Mouse (Mus musculus): Measurements from ENCODE around the gene Nostrin. TPM values are rescaled to one million over a fixed set of nuclear protein-coding genes. Genes with fewer than 3 reads are reported as not detected.

The Nostrin gene
- total RNA-seq, 2 experiments from 2014 or later: not detected

GRCm38 (mm10) chr2:69125425-69125824 lies 10.2 kb upstream of the Nostrin start:
- ATAC-seq (replicated peaks; ENCODE audit: low FRiP score, low TSS enrichment, poor library complexity, severe bottlenecking): no peak

GRCm38 (mm10) chr2:69128321-69128720 lies 7.3 kb upstream of the Nostrin start:
- ATAC-seq (replicated peaks; ENCODE audit: low FRiP score, low TSS enrichment, poor library complexity, severe bottlenecking): no peak

DNA sequence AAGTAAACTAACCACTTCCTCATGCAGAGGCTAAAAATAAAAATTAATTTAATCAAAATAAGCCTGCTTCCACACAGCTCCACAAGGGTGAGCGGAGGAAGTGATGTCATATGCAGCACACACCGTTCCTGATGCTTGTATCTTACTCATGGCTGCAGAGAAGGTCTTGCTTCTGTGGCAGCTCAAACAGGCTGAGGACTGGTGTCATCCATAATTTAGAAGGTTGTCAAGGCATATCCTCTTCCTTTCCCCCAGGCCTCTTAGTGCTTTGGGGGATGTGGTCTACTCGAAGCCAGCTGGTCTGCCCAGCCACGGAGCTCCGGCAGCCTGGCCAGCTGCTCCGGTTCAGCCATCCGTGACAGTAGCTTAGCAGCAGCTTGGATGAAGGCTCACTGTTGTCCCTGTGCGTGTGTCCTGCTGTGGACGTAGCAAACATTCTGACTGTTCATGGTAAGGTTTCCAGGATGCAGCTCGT lies 6.6 kb upstream of the Nostrin start:
- peak; percentile 47; the same call in 1 of the 2 replicates for ATAC-seq (replicated peaks; ENCODE audit: low FRiP score, low TSS enrichment, poor library complexity, severe bottlenecking)

- ATAC-seq (replicated peaks; ENCODE audit: low FRiP score, low TSS enrichment, poor library complexity, severe bottlenecking): no peak
Observed at GRCm38 (mm10) chr2:69129425-69130210, 6.0 kb upstream of the Nostrin start.

DNA sequence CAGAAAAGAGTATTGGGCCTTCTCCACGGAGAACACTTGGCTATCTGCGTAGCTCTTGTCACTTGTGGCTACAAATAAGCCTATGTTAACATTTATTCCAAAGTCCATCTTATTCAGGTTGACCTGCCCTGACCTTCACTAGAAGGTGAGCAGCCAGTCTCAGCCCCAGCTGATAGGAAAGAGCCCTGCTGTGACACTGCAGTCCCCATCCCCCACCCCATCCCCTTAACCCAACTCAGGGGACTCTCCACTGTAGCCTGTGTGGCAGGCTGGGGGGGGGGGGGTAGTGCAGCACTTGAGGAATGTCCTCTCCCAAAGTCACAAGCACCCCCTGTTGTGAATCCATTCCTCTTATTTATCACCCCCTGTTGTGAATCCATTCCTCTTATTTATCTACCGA lies 3.6 kb upstream of the Nostrin start:
- ATAC-seq (replicated peaks; ENCODE audit: low FRiP score, low TSS enrichment, poor library complexity, severe bottlenecking): no peak

DNA sequence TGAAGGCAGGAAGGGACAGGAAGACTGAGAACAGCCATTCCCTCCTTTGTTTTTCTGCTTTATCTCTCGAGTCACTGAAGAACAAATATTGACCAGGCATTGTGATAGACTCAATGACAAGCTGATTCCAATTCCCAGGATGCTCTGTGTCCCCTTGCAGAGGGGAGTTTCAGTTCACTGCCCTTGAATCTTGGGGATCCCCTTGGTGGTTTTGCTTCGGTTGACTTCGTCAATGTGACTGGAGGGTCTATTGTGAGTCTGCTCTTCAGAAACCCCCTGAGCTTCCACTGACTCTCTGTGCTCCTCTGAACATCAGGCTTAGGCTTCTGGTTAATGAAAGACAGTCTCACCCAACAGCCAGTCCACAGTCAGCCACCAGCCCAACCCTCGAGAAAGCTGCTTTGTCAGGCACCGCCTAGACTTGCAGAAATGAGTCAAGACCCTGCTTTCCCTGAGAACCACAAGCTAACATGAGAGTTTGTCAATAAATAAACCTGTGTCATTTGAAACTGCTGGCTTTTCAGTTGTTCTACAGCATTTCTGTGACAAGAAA lies 3.0 kb upstream of the Nostrin start:
- no peak for ATAC-seq (replicated peaks; ENCODE audit: low FRiP score, low TSS enrichment, poor library complexity, severe bottlenecking)

- no peak for ATAC-seq (replicated peaks; ENCODE audit: low FRiP score, low TSS enrichment, poor library complexity, severe bottlenecking)
Observed at GRCm38 (mm10) chr2:69134186-69134585, 1.4 kb upstream of the Nostrin start.

DNA sequence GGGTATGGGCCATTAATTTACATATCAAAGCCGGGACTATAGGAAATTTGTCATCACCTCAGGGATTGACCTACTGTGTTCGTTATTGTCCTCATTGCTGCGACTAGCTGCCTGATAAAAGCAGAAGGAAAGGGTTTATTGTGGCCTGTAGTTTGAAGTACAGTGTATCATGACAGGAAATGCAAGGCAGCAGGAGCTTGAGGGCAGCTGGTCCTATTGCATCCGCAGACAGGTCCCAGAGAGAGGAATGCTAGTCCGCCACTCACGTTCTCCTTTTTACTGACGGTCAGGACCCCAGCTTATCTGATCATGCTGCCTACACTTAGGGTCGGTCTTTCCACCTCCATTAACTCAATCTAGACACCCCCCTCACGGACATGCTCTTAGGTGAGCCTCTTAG lies 663 bp upstream of the Nostrin start:
- no peak for ATAC-seq (replicated peaks; ENCODE audit: low FRiP score, low TSS enrichment, poor library complexity, severe bottlenecking)

DNA sequence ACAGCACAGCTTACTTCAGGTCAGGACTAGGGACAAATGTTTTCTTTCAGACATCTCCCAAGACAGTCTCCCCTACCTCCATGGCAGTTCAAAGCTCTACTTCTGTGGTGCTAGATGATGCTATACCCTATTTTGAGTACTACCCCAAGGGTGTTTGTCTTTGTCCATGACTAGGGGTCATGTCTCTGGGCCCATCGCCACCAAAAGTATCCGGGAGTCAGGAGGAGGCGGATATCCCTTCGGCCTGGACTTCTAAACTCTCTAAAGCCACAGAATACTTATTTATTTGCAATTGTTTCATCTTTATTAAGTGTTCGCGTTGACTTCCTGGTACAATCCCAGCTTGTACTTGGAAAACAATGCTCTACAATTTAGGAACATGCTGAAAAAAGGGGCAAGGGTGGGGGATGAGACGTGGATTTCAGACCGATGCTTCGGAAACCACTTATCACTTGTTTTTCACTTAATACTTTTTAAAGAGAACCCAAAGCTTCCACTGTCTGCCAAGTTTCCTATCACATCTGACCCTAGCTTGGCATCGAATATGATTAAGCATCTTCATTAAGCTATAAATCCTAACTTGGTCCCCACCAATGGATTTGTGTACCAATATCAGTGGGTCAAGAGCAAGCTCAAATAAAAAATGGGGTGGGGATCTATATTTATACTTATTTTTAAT lies 1.9 kb downstream of the Nostrin start:
- no peak for ATAC-seq (replicated peaks; ENCODE audit: low FRiP score, low TSS enrichment, poor library complexity, severe bottlenecking)

DNA sequence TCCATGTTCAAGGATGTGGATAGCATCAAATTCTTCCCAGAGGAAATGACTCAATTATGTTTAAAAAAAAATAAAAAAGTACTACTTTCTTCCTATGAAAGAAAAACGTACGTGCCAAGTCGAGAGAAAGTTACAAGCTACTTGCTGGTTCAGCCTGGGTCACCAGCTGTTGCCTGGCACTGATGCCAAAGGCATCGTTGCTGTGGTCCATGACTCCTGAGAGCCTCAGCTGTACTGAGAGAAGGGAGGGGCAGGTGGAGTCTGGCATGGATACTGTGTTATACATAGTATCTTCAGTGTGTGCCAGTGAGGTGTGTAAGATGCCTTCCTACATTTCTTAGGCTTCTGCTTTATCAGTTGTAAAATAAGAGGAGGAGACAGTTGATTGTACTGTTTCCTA lies 3.2 kb downstream of the Nostrin start:
- ATAC-seq (replicated peaks; ENCODE audit: low FRiP score, low TSS enrichment, poor library complexity, severe bottlenecking): no peak

DNA sequence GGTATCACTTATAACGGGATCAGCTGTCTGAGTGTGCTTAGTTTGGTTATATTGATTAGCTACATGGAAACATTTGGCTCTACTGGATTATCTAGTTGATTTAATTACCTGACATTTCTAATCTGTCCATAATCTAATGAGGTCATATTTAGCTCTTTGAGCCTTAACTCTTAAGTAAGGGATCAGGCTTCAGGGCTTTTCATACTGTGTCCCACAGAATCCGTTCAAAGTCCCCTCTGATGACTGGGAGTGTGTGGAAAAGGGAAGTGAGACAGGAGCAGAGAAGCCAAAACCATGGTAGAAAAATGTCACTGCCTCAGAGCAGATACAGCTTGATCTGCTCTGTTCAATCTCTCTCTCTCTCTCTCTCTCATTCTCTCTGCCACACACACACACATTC lies 4.6 kb downstream of the Nostrin start:
- no peak for ATAC-seq (replicated peaks; ENCODE audit: low FRiP score, low TSS enrichment, poor library complexity, severe bottlenecking)

GRCm38 (mm10) chr2:69140816-69141215 lies 5.2 kb downstream of the Nostrin start:
- ATAC-seq (replicated peaks; ENCODE audit: low FRiP score, low TSS enrichment, poor library complexity, severe bottlenecking): no peak

- no peak for ATAC-seq (replicated peaks; ENCODE audit: low FRiP score, low TSS enrichment, poor library complexity, severe bottlenecking)
Observed at GRCm38 (mm10) chr2:69148691-69149090, 13.1 kb downstream of the Nostrin start.

DNA sequence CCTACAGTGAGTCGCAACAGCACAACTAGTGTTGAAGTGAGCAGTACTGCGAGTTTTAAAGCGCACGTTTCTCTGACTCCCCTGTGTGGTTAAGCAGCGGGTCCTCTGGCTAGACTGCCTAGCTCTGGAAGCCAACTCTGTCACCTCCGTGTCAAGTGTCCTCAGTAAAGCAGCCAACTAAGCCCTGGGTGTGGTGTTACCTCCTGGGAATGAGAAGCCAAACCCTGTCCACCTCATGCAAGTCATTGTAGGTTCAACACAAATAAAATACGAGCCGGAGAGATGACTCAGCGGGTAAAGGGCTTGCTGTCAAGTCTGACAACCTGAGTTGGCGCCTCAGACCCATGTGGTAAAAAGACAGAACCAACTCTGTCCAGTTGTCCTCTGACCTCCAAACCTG lies 13.6 kb downstream of the Nostrin start:
- no peak for ATAC-seq (replicated peaks; ENCODE audit: low FRiP score, low TSS enrichment, poor library complexity, severe bottlenecking)

DNA sequence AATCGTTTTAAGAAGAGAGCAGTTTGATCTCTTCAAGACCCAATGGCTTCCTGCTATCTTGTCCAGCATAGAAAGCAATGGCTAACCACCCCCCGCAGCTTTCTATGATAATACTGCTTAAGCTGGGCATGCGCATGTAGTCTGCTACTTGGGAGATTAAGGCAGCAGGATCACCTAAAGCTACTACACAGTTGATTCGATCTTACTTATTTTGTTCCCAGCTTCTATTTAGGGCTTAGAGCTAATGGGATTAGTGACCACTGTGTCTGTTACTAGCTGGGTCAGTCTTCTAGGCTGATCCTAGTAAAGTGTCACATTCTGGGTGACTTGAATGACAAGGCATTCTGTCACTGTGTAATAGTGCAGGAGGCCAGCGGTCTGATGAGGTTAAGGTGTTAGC lies 15.2 kb downstream of the Nostrin start:
- ATAC-seq (replicated peaks; ENCODE audit: low FRiP score, low TSS enrichment, poor library complexity, severe bottlenecking): no peak

DNA sequence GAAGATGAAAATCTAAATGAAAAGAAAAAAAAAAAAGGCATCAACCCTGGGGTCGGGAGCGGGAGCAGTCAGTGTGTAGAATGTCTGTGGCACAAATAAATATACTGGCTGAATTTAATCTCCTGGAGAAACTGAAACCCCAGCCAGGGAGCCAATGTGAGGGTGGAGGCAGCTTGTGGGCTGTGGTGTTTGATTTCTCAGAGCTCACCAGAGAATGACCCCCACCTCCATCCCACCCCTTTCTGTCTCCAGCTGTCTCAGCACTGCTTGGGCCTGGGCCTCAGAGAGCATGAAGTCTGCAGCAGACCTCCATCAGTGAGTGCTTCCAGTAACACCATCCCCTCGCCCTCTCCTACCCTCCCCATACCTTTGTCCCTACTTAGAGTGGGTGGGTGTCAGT lies 20.3 kb downstream of the Nostrin start:
- ATAC-seq (replicated peaks; ENCODE audit: low FRiP score, low TSS enrichment, poor library complexity, severe bottlenecking): no peak

- no peak for ATAC-seq (replicated peaks; ENCODE audit: low FRiP score, low TSS enrichment, poor library complexity, severe bottlenecking)
Observed at GRCm38 (mm10) chr2:69156283-69156682, 20.7 kb downstream of the Nostrin start.

DNA sequence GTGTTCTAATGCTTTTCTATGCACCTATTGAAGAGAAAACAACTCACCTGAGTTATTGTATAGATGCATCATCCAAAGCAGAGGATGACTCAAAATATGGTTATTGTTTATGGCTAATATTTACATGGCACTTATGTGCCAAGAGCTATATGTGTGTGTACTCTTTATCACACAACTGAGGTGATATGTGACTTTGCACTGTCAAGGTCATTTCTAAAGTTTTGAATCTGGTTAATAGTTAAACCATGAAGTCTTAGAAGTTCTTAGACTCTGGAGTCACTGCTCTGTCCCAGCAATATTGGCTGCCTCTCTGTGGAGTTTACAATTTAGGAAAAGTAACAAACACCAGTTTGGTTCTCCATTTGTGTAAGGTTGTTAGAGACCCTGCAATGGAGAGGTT lies 23.3 kb downstream of the Nostrin start:
- ATAC-seq (replicated peaks; ENCODE audit: low FRiP score, low TSS enrichment, poor library complexity, severe bottlenecking): no peak

- no peak for ATAC-seq (replicated peaks; ENCODE audit: low FRiP score, low TSS enrichment, poor library complexity, severe bottlenecking)
Observed at GRCm38 (mm10) chr2:69170395-69171077, 34.9 kb downstream of the Nostrin start.

- ATAC-seq (replicated peaks; ENCODE audit: low FRiP score, low TSS enrichment, poor library complexity, severe bottlenecking): no peak
Observed at GRCm38 (mm10) chr2:69175296-69175695, 39.7 kb downstream of the Nostrin start.
